Mouse (Mus musculus): ENCODE results near the gene Slc35d2. TPM values are rescaled to one million over a fixed set of nuclear protein-coding genes. Genes with fewer than 3 reads are reported as not detected.

Slc35d2 gene
- polyA plus RNA-seq, 1 experiment: 0.97 TPM

GRCm38 (mm10) chr13:64108381-64108850 lies 20.8 kb downstream of the Slc35d2 start:
- peaks cover 5% of the 10 kb centered on the region for H3K4me1 ChIP-seq (ENCODE audit: control insufficient read depth, insufficient read depth, low read length)
- peak; percentile 22 to 29 for DNase-seq
- no peak overlapping the region for H3K4me3 ChIP-seq (replicated peaks; ENCODE audit: insufficient read depth, low read depth, low read length)
- no peaks in the 10 kb centered on the region for H3K27me3 ChIP-seq (ENCODE audit: control insufficient read depth, insufficient read depth, low read length)
- no peak overlapping the region for H3K27ac ChIP-seq (ENCODE audit: insufficient read depth, low read length)
- no peak for TF ChIP-seq POLR2A (IDR thresholded peaks at IDR 0.05; ENCODE audit: borderline replicate concordance, insufficient read depth, low read length)
- no peak for TF ChIP-seq CTCF (IDR thresholded peaks at IDR 0.05; ENCODE audit: borderline replicate concordance, insufficient read depth, low read depth, low read length)
- 10% methylated on average over 5 of the region's 5 CpGs for WGBS

- no peak for DNase-seq
- WGBS: 50% methylated on average over 8 of the region's 8 CpGs
- no peaks in the 10 kb centered on the region for H3K27me3 ChIP-seq (ENCODE audit: control insufficient read depth, insufficient read depth, low read length)
- no peak overlapping the region for H3K4me3 ChIP-seq (replicated peaks; ENCODE audit: insufficient read depth, low read depth, low read length)
- H3K4me1 ChIP-seq (ENCODE audit: control insufficient read depth, insufficient read depth, low read length): peaks cover 5% of the 10 kb centered on the region
- no peak overlapping the region for H3K27ac ChIP-seq (ENCODE audit: insufficient read depth, low read length)
- TF ChIP-seq POLR2A (IDR thresholded peaks at IDR 0.05; ENCODE audit: borderline replicate concordance, insufficient read depth, low read length): no peak
- TF ChIP-seq CTCF (IDR thresholded peaks at IDR 0.05; ENCODE audit: borderline replicate concordance, insufficient read depth, low read depth, low read length): no peak
Observed at GRCm38 (mm10) chr13:64107535-64107934, 21.6 kb downstream of the Slc35d2 start.

GRCm38 (mm10) chr13:64107105-64107504 lies 22.1 kb downstream of the Slc35d2 start:
- WGBS: 84% methylated on average over 3 of the region's 3 CpGs
- H3K4me1 ChIP-seq (ENCODE audit: control insufficient read depth, insufficient read depth, low read length): peaks cover 5% of the 10 kb centered on the region
- TF ChIP-seq CTCF (IDR thresholded peaks at IDR 0.05; ENCODE audit: borderline replicate concordance, insufficient read depth, low read depth, low read length) (no peak), POLR2A (IDR thresholded peaks at IDR 0.05; ENCODE audit: borderline replicate concordance, insufficient read depth, low read length) (no peak)
- H3K27me3 ChIP-seq (ENCODE audit: control insufficient read depth, insufficient read depth, low read length): no peaks in the 10 kb centered on the region
- H3K4me3 ChIP-seq (replicated peaks; ENCODE audit: insufficient read depth, low read depth, low read length): no peak overlapping the region
- no peak for DNase-seq
- H3K27ac ChIP-seq (ENCODE audit: insufficient read depth, low read length): no peak overlapping the region

- Histone ChIP-seq H3K27ac (ENCODE audit: insufficient read depth, low read length) (no peak overlapping the region), H3K27me3 (ENCODE audit: control insufficient read depth, insufficient read depth, low read length) (no peaks in the 10 kb centered on the region), H3K4me1 (ENCODE audit: control insufficient read depth, insufficient read depth, low read length) (peaks cover 5% of the 10 kb centered on the region), H3K4me3 (replicated peaks; ENCODE audit: insufficient read depth, low read depth, low read length) (no peak overlapping the region)
- no peak for TF ChIP-seq POLR2A (IDR thresholded peaks at IDR 0.05; ENCODE audit: borderline replicate concordance, insufficient read depth, low read length)
- no peak for TF ChIP-seq CTCF (IDR thresholded peaks at IDR 0.05; ENCODE audit: borderline replicate concordance, insufficient read depth, low read depth, low read length)
- no peak for DNase-seq
- 91% methylated on average over 3 of the region's 3 CpGs for WGBS
Observed at GRCm38 (mm10) chr13:64105690-64106089, 23.5 kb downstream of the Slc35d2 start.

- H3K4me3 ChIP-seq (replicated peaks; ENCODE audit: insufficient read depth, low read depth, low read length): no peak overlapping the region
- peak; percentile 11 to 13 for DNase-seq
- no peak overlapping the region for H3K27ac ChIP-seq (ENCODE audit: insufficient read depth, low read length)
- WGBS: 63% methylated on average over 3 of the region's 3 CpGs
- no peaks in the 10 kb centered on the region for H3K27me3 ChIP-seq (ENCODE audit: control insufficient read depth, insufficient read depth, low read length)
- TF ChIP-seq POLR2A (IDR thresholded peaks at IDR 0.05; ENCODE audit: borderline replicate concordance, insufficient read depth, low read length): no peak
- TF ChIP-seq CTCF (IDR thresholded peaks at IDR 0.05; ENCODE audit: borderline replicate concordance, insufficient read depth, low read depth, low read length): peak; percentile 33; the same call in 1 of the 2 replicates
- H3K4me1 ChIP-seq (ENCODE audit: control insufficient read depth, insufficient read depth, low read length): no peaks in the 10 kb centered on the region; the same call in 1 of the 2 replicates
Observed at GRCm38 (mm10) chr13:64100186-64100585, 29.0 kb downstream of the Slc35d2 start.

GRCm38 (mm10) chr13:64098992-64099391 lies 30.2 kb downstream of the Slc35d2 start:
- Histone ChIP-seq H3K27me3 (ENCODE audit: control insufficient read depth, insufficient read depth, low read length) (no peaks in the 10 kb centered on the region), H3K4me3 (replicated peaks; ENCODE audit: insufficient read depth, low read depth, low read length) (no peak overlapping the region), H3K27ac (ENCODE audit: insufficient read depth, low read length) (no peak overlapping the region), H3K4me1 (ENCODE audit: control insufficient read depth, insufficient read depth, low read length) (no peaks in the 10 kb centered on the region; the same call in 1 of the 2 replicates)
- DNase-seq: peak in 1 of 2 experiments; percentile 20
- TF ChIP-seq CTCF (IDR thresholded peaks at IDR 0.05; ENCODE audit: borderline replicate concordance, insufficient read depth, low read depth, low read length) (peak; percentile 30; the same call in 1 of the 2 replicates), POLR2A (IDR thresholded peaks at IDR 0.05; ENCODE audit: borderline replicate concordance, insufficient read depth, low read length) (no peak)
- 79% methylated on average over 9 of the region's 9 CpGs for WGBS

GRCm38 (mm10) chr13:64093341-64093740 lies 35.8 kb downstream of the Slc35d2 start:
- Histone ChIP-seq H3K4me3 (replicated peaks; ENCODE audit: insufficient read depth, low read depth, low read length) (no peak overlapping the region), H3K4me1 (ENCODE audit: control insufficient read depth, insufficient read depth, low read length) (no peaks in the 10 kb centered on the region), H3K27me3 (ENCODE audit: control insufficient read depth, insufficient read depth, low read length) (no peaks in the 10 kb centered on the region), H3K27ac (ENCODE audit: insufficient read depth, low read length) (no peak overlapping the region)
- DNase-seq: peak; percentile 29 to 61
- 2% methylated on average over 1 of the region's 1 CpGs for WGBS
- TF ChIP-seq POLR2A (IDR thresholded peaks at IDR 0.05; ENCODE audit: borderline replicate concordance, insufficient read depth, low read length) (no peak), CTCF (IDR thresholded peaks at IDR 0.05; ENCODE audit: borderline replicate concordance, insufficient read depth, low read depth, low read length) (peak; percentile 47; the same call in 1 of the 2 replicates)

- no peaks in the 10 kb centered on the region for H3K27me3 ChIP-seq (ENCODE audit: control insufficient read depth, insufficient read depth, low read length)
- H3K27ac ChIP-seq (ENCODE audit: insufficient read depth, low read length): no peak overlapping the region
- no peaks in the 10 kb centered on the region for H3K4me1 ChIP-seq (ENCODE audit: control insufficient read depth, insufficient read depth, low read length)
- 62% methylated on average over 6 of the region's 6 CpGs for WGBS
- no peak overlapping the region for H3K4me3 ChIP-seq (replicated peaks; ENCODE audit: insufficient read depth, low read depth, low read length)
- TF ChIP-seq CTCF (IDR thresholded peaks at IDR 0.05; ENCODE audit: borderline replicate concordance, insufficient read depth, low read depth, low read length) (no peak), POLR2A (IDR thresholded peaks at IDR 0.05; ENCODE audit: borderline replicate concordance, insufficient read depth, low read length) (no peak)
- no peak for DNase-seq
Observed at GRCm38 (mm10) chr13:64092752-64093151, 36.4 kb downstream of the Slc35d2 start.
